Mouse (Mus musculus) ES-E14 (cell line): ENCODE measurements around the gene Nxn.

Experiments
- CHD2 ChIP-seq: IDR thresholded peaks from 2 replicates; pipeline ENCODE4 v1.6.1; 2014; ENCODE audit warnings: mild to moderate bottlenecking, low read depth, low read length, inconsistent platforms
- ZC3H11A ChIP-seq: IDR thresholded peaks from 2 replicates; pipeline ENCODE4 v1.6.1; 2012; ENCODE audit warnings: low read depth, mild to moderate bottlenecking, inconsistent platforms, low read length, borderline replicate concordance

DNA sequence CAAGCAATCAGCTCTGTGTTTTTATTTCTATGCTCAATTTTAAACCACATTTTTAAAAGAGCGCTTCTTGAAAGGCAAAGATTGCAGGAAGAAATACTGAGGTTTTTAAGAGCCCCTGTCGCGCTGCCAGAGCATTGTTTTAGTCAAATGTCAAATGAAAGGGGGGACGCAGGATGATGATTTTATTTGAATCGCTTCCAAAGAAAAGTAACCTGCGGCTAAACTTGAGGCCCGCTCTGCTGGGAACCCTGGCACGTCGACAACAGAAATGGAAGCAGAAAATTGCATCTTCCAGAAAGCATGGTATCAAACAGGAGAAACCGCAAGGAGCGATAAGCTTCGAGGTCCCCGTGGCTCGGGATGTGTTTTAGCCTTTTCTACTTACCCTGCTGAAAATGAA lies 57.8 kb downstream of the Nxn start:
- TF ChIP-seq CHD2 (no peak), ZC3H11A (no peak)
